Mouse (Mus musculus): ENCODE measurements around the gene Tspyl2. TPM values are rescaled to one million over a fixed set of nuclear protein-coding genes. Genes with fewer than 3 reads are reported as not detected.
"Not testable (repeated sequence)": the region's sequence is repeated elsewhere in the genome, so short reads cannot be mapped to it uniquely, and the experiment has no call there.

The Tspyl2 gene
- polyA plus RNA-seq, 1 experiment from 2014 or later: 53.7 TPM

DNA sequence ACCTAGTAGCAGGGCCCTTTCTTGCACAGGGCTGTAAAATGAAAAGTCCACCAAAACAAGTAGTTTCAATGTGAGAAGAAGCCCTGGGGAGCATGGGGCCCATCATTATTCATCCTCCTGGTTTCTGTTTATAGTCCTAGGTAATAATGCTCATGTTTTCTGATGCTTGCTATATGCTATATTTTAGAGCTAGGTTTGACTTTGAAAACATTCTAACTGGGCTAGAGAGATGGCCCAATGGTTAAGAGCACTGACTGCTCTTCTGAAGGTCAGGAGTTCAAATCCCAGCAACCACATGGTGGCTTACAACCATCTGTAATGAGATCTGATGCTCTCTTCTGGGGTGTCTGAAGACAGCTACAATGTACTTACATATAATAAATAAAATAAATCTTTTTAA is 12.8 kb downstream of the Tspyl2 start:
- not testable (repeated sequence) for H3K9me3 ChIP-seq; H3K4me1 ChIP-seq; H3K9ac ChIP-seq; H3K4me2 ChIP-seq (replicated peaks); H3K27ac ChIP-seq; ATAC-seq (ENCODE audit: low FRiP score, low read depth); H3K4me3 ChIP-seq; H3K36me3 ChIP-seq
- peaks cover 10% of the 10 kb centered on the region for H3K27me3 ChIP-seq (replicated peaks)

DNA sequence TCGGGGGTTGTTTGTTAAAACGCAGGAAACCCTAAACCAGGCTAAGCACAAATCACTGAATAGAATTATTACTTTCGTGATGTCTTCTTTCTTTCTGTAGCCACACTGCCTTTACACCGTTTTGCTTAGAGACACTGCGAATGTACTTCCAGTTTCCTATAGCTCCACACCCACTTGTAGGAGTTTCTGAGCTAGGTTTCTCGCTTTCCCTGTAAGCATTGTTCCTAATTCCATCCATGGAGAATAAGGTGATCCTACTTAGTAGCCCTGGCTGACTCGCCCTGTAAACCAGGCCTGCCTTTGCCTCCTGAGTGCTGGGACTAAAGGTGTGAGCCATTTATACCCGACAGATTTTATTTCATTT is 14.6 kb downstream of the Tspyl2 start:
- 22% methylated on average over 8 of the region's 8 CpGs for WGBS
- Histone ChIP-seq H3K9ac (no peak overlapping the region), H3K9me3 (no peaks in the 10 kb centered on the region), H3K4me1 (no peaks in the 10 kb centered on the region), H3K4me3 (peak overlapping the region; percentile 50; the same call in 1 of the 2 replicates), H3K4me2 (replicated peaks) (peak overlapping the region; percentile 60), H3K27me3 (replicated peaks) (peaks cover 8% of the 10 kb centered on the region), H3K36me3 (no peaks in the 10 kb centered on the region), H3K27ac (no peak overlapping the region)
- ATAC-seq (ENCODE audit: low FRiP score, low read depth): no peak

DNA sequence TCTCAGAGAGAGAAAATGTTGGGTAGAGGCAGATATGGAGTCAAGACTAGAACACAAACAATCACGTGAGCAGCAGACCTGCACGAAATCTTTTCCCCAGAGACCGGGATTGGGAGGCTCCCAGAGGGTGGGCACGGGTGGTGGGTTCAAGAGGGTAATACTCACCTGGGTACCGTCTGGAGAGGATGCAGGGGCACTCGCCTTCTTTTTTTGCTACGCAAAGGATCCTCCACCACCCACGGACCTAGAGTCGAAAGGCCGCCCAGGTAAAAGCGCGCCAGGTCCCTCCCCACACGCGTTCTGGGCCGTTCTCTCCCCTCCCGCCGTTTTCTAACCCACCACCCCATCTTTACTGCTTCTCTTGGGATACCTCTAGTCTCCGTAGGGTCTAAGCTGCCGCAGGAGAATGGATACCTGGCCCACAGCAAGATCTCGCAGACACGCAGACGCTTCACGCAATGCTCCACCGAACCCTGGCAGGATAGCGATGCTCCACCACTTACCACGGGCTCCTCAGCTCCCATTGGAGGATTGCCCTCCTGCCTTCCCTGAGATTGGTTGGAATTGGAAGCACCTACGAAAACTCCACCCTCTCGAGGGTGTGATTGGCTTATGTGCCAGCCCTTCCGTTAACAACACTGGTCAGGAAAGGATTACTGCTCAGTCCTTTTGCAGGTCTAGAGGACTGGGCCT is 15.1 kb downstream of the Tspyl2 start, which contains the start of gene Kantr:
Gene Kantr (minus strand): TSS at position 500 of the 693 bp plus-strand sequence.
- Histone ChIP-seq H3K4me2 (replicated peaks) (peak within 1 kb of the TSS; percentile 60), H3K27me3 (replicated peaks) (peaks cover 8% of the 10 kb centered on the region), H3K4me1 (no peaks in the 10 kb centered on the region), H3K36me3 (no peaks in the 10 kb centered on the region), H3K27ac (no peak within 1 kb of the TSS), H3K4me3 (peak within 1 kb of the TSS; percentile 50), H3K9ac (peak within 1 kb of the TSS; percentile 58), H3K9me3 (no peaks in the 10 kb centered on the region)
- WGBS: 14% methylated on average over 29 of the region's 29 CpGs
- ATAC-seq (ENCODE audit: low FRiP score, low read depth): peak; percentile 99

DNA sequence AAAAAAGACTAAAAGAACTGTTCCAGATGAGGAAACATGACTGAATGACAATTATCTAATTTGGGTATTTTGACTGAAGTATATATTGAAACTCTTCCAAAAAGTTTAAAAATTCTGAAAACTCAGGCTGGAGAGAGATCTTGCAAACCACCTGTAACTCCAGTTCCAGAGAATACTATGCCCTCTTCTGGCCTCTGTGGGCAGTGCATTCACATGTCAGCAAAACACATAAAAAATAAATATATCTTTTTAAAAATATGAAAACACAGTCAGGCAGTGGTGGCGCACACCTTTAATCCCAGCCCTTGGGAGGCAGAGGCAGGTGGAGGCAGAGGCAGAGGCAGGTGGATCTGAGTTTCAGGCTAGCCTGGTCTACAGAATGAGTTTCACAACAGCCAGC is 18.6 kb downstream of the Tspyl2 start:
- no peak overlapping the region for H3K9ac ChIP-seq
- no peak for ATAC-seq (ENCODE audit: low FRiP score, low read depth)
- H3K4me1 ChIP-seq: no peaks in the 10 kb centered on the region
- H3K4me3 ChIP-seq: no peak overlapping the region
- no peak overlapping the region for H3K4me2 ChIP-seq (replicated peaks)
- peaks cover 8% of the 10 kb centered on the region; the same call in 1 of the 2 replicates for H3K27me3 ChIP-seq (replicated peaks)
- no peaks in the 10 kb centered on the region for H3K36me3 ChIP-seq
- 100% methylated on average over 1 of the region's 1 CpGs for WGBS
- H3K27ac ChIP-seq: no peak overlapping the region
- H3K9me3 ChIP-seq: no peaks in the 10 kb centered on the region

DNA sequence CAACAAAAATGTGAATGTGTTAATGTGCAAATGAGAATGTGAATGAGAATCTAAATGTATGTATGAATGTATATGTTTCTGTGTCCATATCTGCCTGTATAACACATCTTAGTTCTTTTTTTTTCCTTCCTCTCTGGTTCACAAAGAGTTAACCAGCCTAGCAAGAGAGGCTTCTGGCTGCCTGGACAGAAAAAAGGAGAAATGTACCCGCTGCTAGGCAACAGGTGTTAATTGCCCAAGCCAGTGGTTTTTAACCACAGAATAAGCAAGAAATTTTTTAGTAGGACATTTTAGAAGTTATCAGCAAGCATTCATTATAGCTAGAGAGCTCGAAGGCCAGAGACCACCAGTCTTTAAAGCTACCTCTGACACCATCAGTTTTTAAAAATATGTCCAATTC is 19.4 kb downstream of the Tspyl2 start:
- H3K27me3 ChIP-seq (replicated peaks): peaks cover 8% of the 10 kb centered on the region; the same call in 1 of the 2 replicates
- H3K4me1 ChIP-seq: no peaks in the 10 kb centered on the region
- 44% methylated on average over 2 of the region's 2 CpGs for WGBS
- H3K9me3 ChIP-seq: no peaks in the 10 kb centered on the region
- no peak for ATAC-seq (ENCODE audit: low FRiP score, low read depth)
- no peak overlapping the region for H3K4me2 ChIP-seq (replicated peaks)
- no peak overlapping the region for H3K27ac ChIP-seq
- H3K4me3 ChIP-seq: no peak overlapping the region
- no peak overlapping the region for H3K9ac ChIP-seq
- no peaks in the 10 kb centered on the region for H3K36me3 ChIP-seq

DNA sequence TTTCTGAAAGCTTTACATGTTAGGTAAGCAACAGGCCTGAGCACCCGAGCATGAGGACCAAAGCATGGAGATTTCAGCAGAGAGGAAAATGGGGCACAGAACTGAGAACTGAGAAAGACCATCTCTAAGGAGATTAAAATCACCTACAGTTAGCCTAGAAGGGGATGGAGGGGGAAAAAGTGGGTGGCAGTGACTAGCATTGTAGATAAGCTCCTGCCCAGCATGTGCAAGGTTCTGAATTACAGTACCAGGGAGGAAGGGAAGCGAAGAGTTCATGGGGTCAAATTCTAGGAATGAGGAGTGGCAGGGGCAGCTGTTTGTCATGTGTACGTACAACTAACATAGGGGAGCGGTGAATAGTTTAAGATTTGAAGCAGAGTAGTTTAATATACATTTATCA is 21.7 kb downstream of the Tspyl2 start:
- 0 out of 2 replicates have a peak, but pooled peaks cover 4% of the 10 kb centered on the region for H3K27me3 ChIP-seq (replicated peaks)
- H3K4me3 ChIP-seq: no peak overlapping the region
- no peak overlapping the region for H3K4me2 ChIP-seq (replicated peaks)
- ATAC-seq (ENCODE audit: low FRiP score, low read depth): no peak
- WGBS: 88% methylated on average over 4 of the region's 4 CpGs
- no peak overlapping the region for H3K27ac ChIP-seq
- H3K9ac ChIP-seq: no peak overlapping the region
- H3K36me3 ChIP-seq: no peaks in the 10 kb centered on the region
- H3K9me3 ChIP-seq: no peaks in the 10 kb centered on the region
- no peaks in the 10 kb centered on the region for H3K4me1 ChIP-seq

DNA sequence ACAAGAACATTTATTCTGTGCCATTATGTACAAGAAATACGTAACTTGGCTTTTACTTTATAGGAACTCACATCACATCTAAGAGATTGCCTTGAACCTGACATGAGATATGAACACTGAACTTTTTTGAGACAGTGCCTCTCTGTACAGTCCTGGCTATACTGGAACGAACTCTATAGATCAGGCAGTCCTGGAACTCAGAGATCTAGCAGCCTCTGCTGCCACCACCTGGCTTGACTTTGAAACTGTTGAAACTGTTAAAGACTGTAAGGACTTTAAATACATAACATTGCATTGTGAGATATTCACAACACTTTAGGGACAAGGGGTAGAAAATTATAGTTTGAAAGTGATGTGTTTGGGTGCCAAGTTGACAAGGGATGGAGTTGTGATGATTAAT is 34.3 kb downstream of the Tspyl2 start:
- no peak for ATAC-seq (ENCODE audit: low FRiP score, low read depth)
- Histone ChIP-seq H3K9ac (no peak overlapping the region), H3K36me3 (no peaks in the 10 kb centered on the region), H3K27me3 (replicated peaks) (no peaks in the 10 kb centered on the region; the same call in 1 of the 2 replicates), H3K9me3 (no peaks in the 10 kb centered on the region), H3K4me1 (no peaks in the 10 kb centered on the region), H3K4me3 (no peak overlapping the region), H3K4me2 (replicated peaks) (no peak overlapping the region), H3K27ac (no peak overlapping the region)
- 80% methylated on average over 2 of the region's 2 CpGs for WGBS

DNA sequence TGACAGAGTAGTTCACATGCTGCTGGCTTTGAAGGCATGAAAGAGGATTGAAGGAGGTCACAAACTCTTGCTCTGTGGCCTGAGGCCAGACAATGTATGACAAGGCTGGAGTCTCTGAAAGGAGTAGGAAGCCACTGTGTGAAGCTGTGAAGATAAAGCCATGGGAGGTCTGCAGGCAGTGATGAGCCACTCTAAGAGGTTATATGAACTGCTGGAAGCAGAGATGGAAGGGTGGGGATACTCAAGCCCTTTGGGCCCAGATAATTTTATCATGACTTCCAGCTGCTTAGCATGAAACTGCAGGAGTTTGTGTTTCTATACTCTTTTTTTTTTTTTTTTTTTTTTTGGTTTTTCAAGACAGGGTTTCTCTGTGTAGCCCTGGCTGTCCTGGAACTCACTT is 34.9 kb downstream of the Tspyl2 start:
- H3K4me1 ChIP-seq: no peaks in the 10 kb centered on the region
- no peak for ATAC-seq (ENCODE audit: low FRiP score, low read depth)
- H3K36me3 ChIP-seq: no peaks in the 10 kb centered on the region
- H3K4me3 ChIP-seq: no peak overlapping the region
- no peak overlapping the region for H3K4me2 ChIP-seq (replicated peaks)
- H3K9me3 ChIP-seq: no peaks in the 10 kb centered on the region
- H3K9ac ChIP-seq: no peak overlapping the region
- H3K27ac ChIP-seq: no peak overlapping the region
- no peaks in the 10 kb centered on the region; the same call in 1 of the 2 replicates for H3K27me3 ChIP-seq (replicated peaks)

DNA sequence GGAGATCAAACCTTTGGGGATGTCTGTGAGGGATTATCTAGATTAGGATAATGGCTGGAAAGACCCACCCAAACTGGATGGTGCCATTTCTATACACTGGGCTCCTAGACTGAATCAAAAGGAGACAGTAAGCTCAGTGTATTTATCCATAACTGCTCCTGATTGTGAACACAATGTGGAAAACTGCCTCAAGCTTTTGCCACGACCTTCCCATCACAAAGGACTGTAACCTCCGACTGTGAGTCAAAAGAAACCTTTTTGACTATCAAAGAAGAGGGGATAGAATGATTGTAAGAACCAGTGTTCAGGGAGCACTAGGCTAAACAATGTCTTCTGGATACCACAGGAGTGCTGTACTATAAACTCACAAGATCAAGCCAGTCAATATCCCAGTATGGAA is 36.0 kb downstream of the Tspyl2 start:
- H3K4me1 ChIP-seq: no peaks in the 10 kb centered on the region
- 59% methylated on average over 2 of the region's 2 CpGs for WGBS
- no peak overlapping the region for H3K4me2 ChIP-seq (replicated peaks)
- no peak overlapping the region for H3K27ac ChIP-seq
- H3K9me3 ChIP-seq: no peaks in the 10 kb centered on the region
- no peak overlapping the region for H3K9ac ChIP-seq
- ATAC-seq (ENCODE audit: low FRiP score, low read depth): no peak
- no peaks in the 10 kb centered on the region for H3K36me3 ChIP-seq
- no peak overlapping the region for H3K4me3 ChIP-seq
- H3K27me3 ChIP-seq (replicated peaks): no peaks in the 10 kb centered on the region; the same call in 1 of the 2 replicates

DNA sequence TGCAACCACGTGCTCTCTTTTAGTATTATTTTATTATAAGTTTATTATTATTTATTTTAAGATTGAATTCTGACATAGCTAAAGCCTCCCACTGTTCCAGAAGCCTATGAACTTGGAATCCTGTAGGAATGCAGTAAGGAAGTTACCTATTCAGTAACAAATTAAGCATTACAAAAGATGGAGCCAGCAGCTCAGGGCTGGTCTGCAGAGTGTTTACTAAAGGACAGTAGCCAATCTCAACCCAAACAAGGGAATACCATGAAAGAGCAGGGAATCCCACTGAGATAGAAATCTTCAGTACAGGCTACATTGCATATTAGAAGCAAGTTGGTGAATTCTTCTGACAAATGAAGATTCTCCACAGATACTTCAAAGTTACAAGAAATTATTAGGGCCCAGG is 55.2 kb downstream of the Tspyl2 start:
- not testable (repeated sequence) for H3K4me2 ChIP-seq (replicated peaks); H3K9me3 ChIP-seq; H3K27me3 ChIP-seq (replicated peaks); H3K4me3 ChIP-seq; H3K4me1 ChIP-seq; ATAC-seq (ENCODE audit: low FRiP score, low read depth); H3K27ac ChIP-seq; H3K36me3 ChIP-seq; H3K9ac ChIP-seq
- WGBS: 50% methylated on average over 1 of the region's 1 CpGs

Other genes with a start within 250 kb of the Tspyl2 start
- gene Iqsec2, start 198.2 kb downstream of the Tspyl2 start, polyA plus RNA-seq (2016; fragmentation: Nextera tagmentation; extraction: Ambion mirVana): 2.6 and 3.0 TPM in 2 replicates
- 48.0 and 54.8 TPM in 2 replicates for gene Kdm5c, start 109.4 kb downstream of the Tspyl2 start, polyA plus RNA-seq (2016; fragmentation: Nextera tagmentation; extraction: Ambion mirVana)
- 18.6 and 19.0 TPM in 2 replicates for gene Kantr, start 14.9 kb downstream of the Tspyl2 start, polyA plus RNA-seq (2016; fragmentation: Nextera tagmentation; extraction: Ambion mirVana)
- gene Gpr173, start 26.3 kb upstream of the Tspyl2 start, polyA plus RNA-seq (2016; fragmentation: Nextera tagmentation; extraction: Ambion mirVana): 8.5 and 8.6 TPM in 2 replicates
- gene Cldn34a, start 220.9 kb upstream of the Tspyl2 start, polyA plus RNA-seq (2016; fragmentation: Nextera tagmentation; extraction: Ambion mirVana): not detected in 2 replicates

Data from neural tube, embryonic 12.5 days (tissue).